Mouse (Mus musculus) splenic B cell, adult 2 months (primary cell): ENCODE results near the gene Hnrnpk.
"Not testable (repeated sequence)": the region's sequence is repeated elsewhere in the genome, so short reads cannot be mapped to it uniquely, and the experiment has no call there.

ENCODE experiments used
- DNase-seq: peaks from one replicate; pipeline ENCODE4 v3.0.0-alpha.2; 2011; ENCODE audit warnings: low read depth, low spot score
- H3K27me3 ChIP-seq: 2 replicates; pipeline ENCODE4 v1.6.1; 2012; ENCODE audit warnings: mild to moderate bottlenecking, low read length, moderate library complexity, mixed read lengths; ENCODE audit not compliant: control insufficient read depth, poor library complexity, insufficient read depth, severe bottlenecking
- H3K36me3 ChIP-seq: 2 replicates; pipeline ENCODE4 v1.6.1; 2012; ENCODE audit warnings: mild to moderate bottlenecking, low read length, moderate library complexity, mixed read lengths; ENCODE audit not compliant: control insufficient read depth, poor library complexity, insufficient read depth, severe bottlenecking

Gene Hnrnpk

GRCm38 (mm10) chr13:58372278-58373152 lies 30.6 kb downstream of the Hnrnpk start:
- no peaks in the 10 kb centered on the region for H3K36me3 ChIP-seq
- DNase-seq, result no peak
- no peaks in the 10 kb centered on the region for H3K27me3 ChIP-seq

GRCm38 (mm10) chr13:58368835-58369234 lies 34.3 kb downstream of the Hnrnpk start:
- DNase-seq, result no peak
- Histone ChIP-seq H3K27me3 (no peaks in the 10 kb centered on the region), H3K36me3 (no peaks in the 10 kb centered on the region)

GRCm38 (mm10) chr13:58367641-58368040 lies 35.5 kb downstream of the Hnrnpk start:
- no peaks in the 10 kb centered on the region for H3K36me3 ChIP-seq

GRCm38 (mm10) chr13:58366373-58366772 lies 36.8 kb downstream of the Hnrnpk start:
- Histone ChIP-seq H3K27me3 (no peaks in the 10 kb centered on the region), H3K36me3 (no peaks in the 10 kb centered on the region)
- no peak for DNase-seq

More at GRCm38 (mm10) chr13:58367641-58368040, 35.5 kb downstream of the Hnrnpk start:
- H3K27me3 ChIP-seq, result no peaks in the 10 kb centered on the region
- DNase-seq, result no peak

GRCm38 (mm10) chr13:58365179-58365578 lies 38.0 kb downstream of the Hnrnpk start:
- not testable (repeated sequence) for DNase-seq, H3K27me3 ChIP-seq, H3K36me3 ChIP-seq

- DNase-seq, result no peak
- Histone ChIP-seq H3K36me3 (no peaks in the 10 kb centered on the region), H3K27me3 (no peaks in the 10 kb centered on the region)
These were observed 38.6 kb downstream of the Hnrnpk start for GRCm38 (mm10) chr13:58364353-58365175.

- no peak for DNase-seq
- H3K36me3 ChIP-seq, result no peaks in the 10 kb centered on the region
- H3K27me3 ChIP-seq, result no peaks in the 10 kb centered on the region
These were observed 43.9 kb downstream of the Hnrnpk start for GRCm38 (mm10) chr13:58359304-58359653.

GRCm38 (mm10) chr13:58358629-58359303 lies 44.4 kb downstream of the Hnrnpk start, which contains the start of gene Kif27:
Kif27 (minus strand) TSS chr13:58359122.
- H3K27me3 ChIP-seq, result no peaks in the 10 kb centered on the region
- H3K36me3 ChIP-seq, result no peaks in the 10 kb centered on the region
- DNase-seq, result peak; percentile 93

GRCm38 (mm10) chr13:58352996-58353395 lies 50.1 kb downstream of the Hnrnpk start:
- no peaks in the 10 kb centered on the region for H3K27me3 ChIP-seq
- peak; percentile 34 for DNase-seq
- no peaks in the 10 kb centered on the region for H3K36me3 ChIP-seq

- Histone ChIP-seq H3K27me3 (no peaks in the 10 kb centered on the region), H3K36me3 (no peaks in the 10 kb centered on the region)
- DNase-seq, result no peak
These were observed 52.5 kb downstream of the Hnrnpk start for GRCm38 (mm10) chr13:58350606-58351005.

GRCm38 (mm10) chr13:58344505-58344904 lies 58.6 kb downstream of the Hnrnpk start:
- DNase-seq, result no peak

More at GRCm38 (mm10) chr13:58344505-58344904, 58.6 kb downstream of the Hnrnpk start:
- no peaks in the 10 kb centered on the region for H3K36me3 ChIP-seq
- H3K27me3 ChIP-seq, result no peaks in the 10 kb centered on the region
